Mouse (Mus musculus) small intestine, adult 2 months (tissue): Measurements from ENCODE around the gene Foxj2.

Source experiments
- CTCF ChIP-seq: fragments of 200-500 bp; IDR thresholded peaks from 2 replicates; pipeline ENCODE4 v1.5.1; 2012; ENCODE audit warnings: low read depth, mild to moderate bottlenecking, control low read depth, inconsistent platforms, low read length, moderate library complexity, mixed read lengths; ENCODE audit not compliant: insufficient replicate concordance, insufficient read length; ENCODE audit errors: extremely low read depth
- POLR2A ChIP-seq: fragments of 200-500 bp; IDR thresholded peaks from 2 replicates; pipeline ENCODE4 v1.6.1; 2012; ENCODE audit warnings: low read depth, mild to moderate bottlenecking, control low read depth, inconsistent platforms, low read length, moderate library complexity

DNA sequence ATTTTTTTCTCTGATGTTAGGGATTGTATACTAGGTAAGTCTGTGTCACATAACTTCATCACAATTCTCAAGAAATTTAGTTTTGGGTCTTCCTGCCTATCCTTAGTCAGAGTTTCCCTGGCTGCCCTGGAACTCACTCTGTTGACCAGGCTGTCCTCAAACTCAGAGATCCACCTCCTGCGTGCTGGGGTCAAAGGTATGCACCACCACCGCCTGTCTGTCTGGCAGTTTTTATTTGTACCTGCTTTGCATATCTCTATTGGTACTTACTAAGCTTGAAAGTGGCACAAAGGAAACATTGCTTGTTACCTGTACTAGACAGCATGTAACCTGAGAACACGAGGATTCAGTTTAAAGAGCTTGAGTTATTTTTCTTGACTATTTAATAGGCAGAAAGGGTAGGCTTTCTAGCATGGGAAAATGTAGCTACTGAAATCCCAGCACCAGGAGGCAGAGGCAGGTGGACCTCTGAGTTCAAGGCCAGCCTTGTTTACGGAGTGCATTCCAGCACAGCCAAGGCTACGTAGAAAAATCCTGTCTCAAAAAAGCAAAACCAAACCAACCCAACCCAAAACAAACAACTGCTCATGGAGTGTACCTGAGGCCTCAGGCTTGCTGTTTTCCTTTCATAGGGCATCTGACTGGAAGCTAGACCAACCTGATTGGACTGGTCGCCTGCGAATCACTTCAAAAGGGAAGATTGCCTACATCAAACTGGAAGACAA lies 60.2 kb downstream of the Foxj2 start:
- TF ChIP-seq POLR2A (no peak), CTCF (no peak)
